In genomic region chr5:137103969-137104368, GRCm38 (mm10) we compare ENCODE assay signal across 18 mouse cellular contexts. TPM values are rescaled to one million over a fixed set of nuclear protein-coding genes. Genes with fewer than 3 reads are reported as not detected.
DNase-seq lines count a peak whose midpoint lies in the region; ATAC-seq and TF ChIP-seq lines count a peak whose summit lies in the region.
"Had no signal": no experiment of that assay in that cellular context is flagged by ENCODE, and none has a peak within 500 bp of the region (broad histone marks: within the 10 kb centered on the region; RNA-seq: fewer than 3 reads in every experiment).

No protein-coding gene starts in this region.

- DNase-seq in heart, postnatal 36 days: no peak
- DNase-seq in 3T3-L1 (ENCODE audit: low read depth, low spot score): peak; percentile 59
- peak; percentile 67 for DNase-seq in MEL (ENCODE audit: low read depth, low spot score)
- no peak for DNase-seq in liver, adult 2 months (ENCODE audit: extremely low read depth, low read depth, low spot score)
- no peak for DNase-seq in retina, postnatal 1 day
- no peak for DNase-seq in gastrocnemius, adult 18-20 months (ENCODE audit: low spot score)
- no peak for DNase-seq in cerebellum, adult 18-20 months
- DNase-seq: adrenal gland, postnatal 14 days; cerebellum, adult 8-10 months; heart, adult 11 months; kidney, postnatal 10 days had no signal

- peaks cover 16% of the 10 kb centered on the region for H3K4me1 ChIP-seq in heart, embryonic 12.5 days (replicated peaks)
- H3K4me1 ChIP-seq in MEL (ENCODE audit: control insufficient read depth in 1 of 2, insufficient read depth in 2 of 2, low read length in 2 of 2): peaks cover 11 to 36% of the 10 kb centered on the region in 2 experiments; a peak in 3 of 4 replicates
- H3K4me1 ChIP-seq in liver, adult 2 months (ENCODE audit: control insufficient read depth, insufficient read depth, low read length): peaks cover 5% of the 10 kb centered on the region
- H3K4me1 ChIP-seq: forebrain, embryonic 15.5 days; midbrain, embryonic 15.5 days had no signal

- no peak for TF ChIP-seq EP300 in MEL (IDR thresholded peaks at IDR 0.05; ENCODE audit: low read depth in 1 of 2, low read length in 2 of 2)

- no peak; the same call in 1 of the 2 replicates for TF ChIP-seq RAD21 in MEL (IDR thresholded peaks at IDR 0.05; ENCODE audit: low read depth, low read length)

- H3K9me3 ChIP-seq in heart, embryonic 12.5 days (replicated peaks): peaks cover 6% of the 10 kb centered on the region; the same call in 1 of the 2 replicates
- H3K9me3 ChIP-seq in MEL (replicated peaks; ENCODE audit: insufficient read depth, low read length): no peaks in the 10 kb centered on the region
- H3K9me3 ChIP-seq: embryonic facial prominence, embryonic 10.5 days; forebrain, embryonic 15.5 days; lung, embryonic 15.5 days; midbrain, embryonic 15.5 days had no signal

- no peaks in the 10 kb centered on the region for H3K36me3 ChIP-seq in heart, embryonic 12.5 days
- peaks cover 0 to 25% of the 10 kb centered on the region in 2 experiments; a peak in 2 of 4 replicates for H3K36me3 ChIP-seq in MEL (ENCODE audit: control insufficient read depth in 1 of 2, insufficient read depth in 2 of 2, low read length in 2 of 2)
- no peaks in the 10 kb centered on the region for H3K36me3 ChIP-seq in liver, adult 2 months (ENCODE audit: control insufficient read depth, insufficient read depth, low read length)
- H3K36me3 ChIP-seq: embryonic facial prominence, embryonic 10.5 days; forebrain, embryonic 15.5 days; lung, embryonic 15.5 days; midbrain, embryonic 15.5 days had no signal

- no peak overlapping the region for H3K9ac ChIP-seq in heart, embryonic 12.5 days
- peak overlapping the region; percentile 85 for H3K9ac ChIP-seq in MEL (ENCODE audit: control insufficient read depth, low read depth, low read length, poor library complexity, severe bottlenecking)
- no peak overlapping the region for H3K9ac ChIP-seq in liver, adult 2 months (ENCODE audit: low read depth, low read length)
- H3K9ac ChIP-seq: forebrain, embryonic 15.5 days; hindbrain, embryonic 14.5 days; lung, embryonic 15.5 days; midbrain, embryonic 15.5 days had no signal

- WGBS in heart, embryonic 12.5 days: 89% methylated on average over 2 of the region's 2 CpGs
- WGBS in liver, adult 2 months: 91% methylated on average over 2 of the region's 2 CpGs

- intact Hi-C loops in heart, postnatal 36 days (cut with DNase I): no loop called here

- no peak for ATAC-seq in heart, embryonic 12.5 days (ENCODE audit: insufficient number of reproducible peaks, low FRiP score)
- ATAC-seq: forebrain, embryonic 15.5 days; midbrain, embryonic 15.5 days had no signal

- H3K27ac ChIP-seq in heart, embryonic 12.5 days (ENCODE audit: poor library complexity, severe bottlenecking): peak overlapping the region; percentile 49; the same call in 1 of the 2 replicates
- peak overlapping the region; percentile 96 for H3K27ac ChIP-seq in MEL (ENCODE audit: control insufficient read depth, low read depth, low read length)
- H3K27ac ChIP-seq in liver, adult 2 months (replicated peaks; ENCODE audit: insufficient read depth, low read depth, low read length): no peak overlapping the region
- H3K27ac ChIP-seq: embryonic facial prominence, embryonic 10.5 days; forebrain, embryonic 15.5 days; hindbrain, embryonic 14.5 days; lung, embryonic 15.5 days; midbrain, embryonic 15.5 days had no signal

- peaks cover 11% of the 10 kb centered on the region for H3K79me2 ChIP-seq in MEL (ENCODE audit: control insufficient read depth, insufficient read depth, low read length, poor library complexity)
- no peaks in the 10 kb centered on the region for H3K79me2 ChIP-seq in liver, adult 2 months (ENCODE audit: control insufficient read depth, insufficient read depth, low read length)

- H3K4me3 ChIP-seq in heart, embryonic 12.5 days: no peak overlapping the region
- no peak overlapping the region for H3K4me3 ChIP-seq in MEL (ENCODE audit: control insufficient read depth in 1 of 2, insufficient read depth in 1 of 2, low read depth in 2 of 2, low read length in 2 of 2)
- no peak overlapping the region for H3K4me3 ChIP-seq in liver, adult 2 months (ENCODE audit: insufficient read depth, low read depth, low read length)
- H3K4me3 ChIP-seq: embryonic facial prominence, embryonic 10.5 days; forebrain, embryonic 15.5 days; lung, embryonic 15.5 days; midbrain, embryonic 15.5 days had no signal

- no peaks in the 10 kb centered on the region for H3K27me3 ChIP-seq in heart, embryonic 12.5 days (replicated peaks)
- H3K27me3 ChIP-seq in MEL (ENCODE audit: control insufficient read depth in 1 of 2, insufficient read depth in 2 of 2, low read length in 2 of 2): no peaks in the 10 kb centered on the region
- no peaks in the 10 kb centered on the region for H3K27me3 ChIP-seq in liver, adult 2 months (ENCODE audit: control insufficient read depth, insufficient read depth, low read length)
- H3K27me3 ChIP-seq: forebrain, embryonic 15.5 days; lung, embryonic 15.5 days; midbrain, embryonic 15.5 days had no signal

- no peak for TF ChIP-seq POLR2A in MEL (IDR thresholded peaks at IDR 0.05; ENCODE audit: control insufficient read depth in 1 of 2, insufficient read depth in 1 of 2, low read depth in 1 of 2, low read length in 2 of 2, poor library complexity in 1 of 2)
- no peak for TF ChIP-seq POLR2A in liver, adult 2 months (IDR thresholded peaks at IDR 0.05; ENCODE audit: extremely low read depth, insufficient read depth, low read length)

- no peak overlapping the region for H3K4me2 ChIP-seq in heart, embryonic 12.5 days
- H3K4me2 ChIP-seq: forebrain, embryonic 15.5 days; hindbrain, embryonic 14.5 days; lung, embryonic 15.5 days; midbrain, embryonic 15.5 days had no signal

- TF ChIP-seq CTCF in MEL (IDR thresholded peaks at IDR 0.05 in 2 of 3, conservative IDR thresholded peaks at IDR 0.05 in 1 of 3; ENCODE audit: control insufficient read depth in 1 of 3, insufficient read depth in 1 of 3, low read depth in 2 of 3, low read length in 3 of 3, poor library complexity in 1 of 3, severe bottlenecking in 1 of 3): peak; percentile 33 to 57 (median 46); a peak in 5 of 6 replicates
- peak; percentile 22; the same call in 1 of the 2 replicates for TF ChIP-seq CTCF in liver, adult 2 months (IDR thresholded peaks at IDR 0.05; ENCODE audit: low read depth, low read length)

TF ChIP-seq in MEL, 35 proteins besides CTCF, POLR2A, EP300 and RAD21:
- TF ChIP-seq NELFE (IDR thresholded peaks at IDR 0.05; ENCODE audit: low read depth, low read length) (no peak), SIN3A (IDR thresholded peaks at IDR 0.05; ENCODE audit: low read length) (peak; percentile 10; the same call in 1 of the 2 replicates)

RNA-seq across cellular contexts. Expression of gene Trim56, which starts 12.0 kb away (rescaled TPM):
- polyA plus RNA-seq in heart, embryonic 12.5 days (2016; fragmentation: Nextera tagmentation; extraction: Ambion mirVana): 7.0 and 7.8 TPM in 2 replicates
- 10 to 100 TPM; 19.9 to 23.0 TPM for total RNA-seq in heart, postnatal 36 days (2021)
- total RNA-seq in MEL (2012; rRNA removed): 19.7 and 21.8 TPM in 2 replicates
- polyA plus RNA-seq in MEL (2012; ENCODE audit: insufficient read depth in 1 of 2, insufficient read length in 2 of 2, low read depth in 1 of 2, low replicate concordance in 2 of 2, missing spikeins in 1 of 2): 10 to 100 TPM; 22.8 to 75.8 TPM
- 9.3 and 11.2 TPM in 2 replicates for total RNA-seq in liver, adult 2 months (2014; rRNA removed)
- polyA plus RNA-seq in liver, adult 2 months (2012; rRNA removed): 4.3 and 5.7 TPM in 2 replicates
- 1 to 10 TPM; 7.4 to 8.0 TPM for total RNA-seq in gastrocnemius, adult 18-20 months (2021)

RNA-seq across cellular contexts. Expression of gene Serpine1, which starts 31.9 kb away (rescaled TPM):
- 0.69 and 0.70 TPM in 2 replicates for polyA plus RNA-seq in heart, embryonic 12.5 days (2016; fragmentation: Nextera tagmentation; extraction: Ambion mirVana)
- total RNA-seq in heart, postnatal 36 days (2021): 10 to 100 TPM; 28.1 to 42.8 TPM
- total RNA-seq in MEL (2012; rRNA removed): 0.04 and 0.13 TPM in 2 replicates
- under 1 TPM in 1 of 2 experiments, not detected in 1; 0.11 TPM for polyA plus RNA-seq in MEL (2012; ENCODE audit: insufficient read depth in 1 of 2, insufficient read length in 2 of 2, low read depth in 1 of 2, low replicate concordance in 2 of 2, missing spikeins in 1 of 2)
- 0.83 and 1.9 TPM in 2 replicates for total RNA-seq in liver, adult 2 months (2014; rRNA removed)
- 0.12 and 0.32 TPM in 2 replicates for polyA plus RNA-seq in liver, adult 2 months (2012; rRNA removed)
- total RNA-seq in gastrocnemius, adult 18-20 months (2021): 1 to 10 TPM; 4.9 to 5.5 TPM

RNA-seq across cellular contexts. Expression of gene Muc3, which starts 45.2 kb away (rescaled TPM):
- 0.21 TPM in 1 of 2 replicates, not detected in the other for polyA plus RNA-seq in heart, embryonic 12.5 days (2016; fragmentation: Nextera tagmentation; extraction: Ambion mirVana)
- total RNA-seq in heart, postnatal 36 days (2021): not detected
- total RNA-seq in MEL (2012; rRNA removed): not detected in 2 replicates
- not detected for polyA plus RNA-seq in MEL (2012; ENCODE audit: insufficient read depth in 1 of 2, insufficient read length in 2 of 2, low read depth in 1 of 2, low replicate concordance in 2 of 2, missing spikeins in 1 of 2)
- 0.28 TPM in 1 of 2 replicates, not detected in the other for total RNA-seq in liver, adult 2 months (2014; rRNA removed)
- polyA plus RNA-seq in liver, adult 2 months (2012; rRNA removed): 0.19 and 0.37 TPM in 2 replicates
- not detected for total RNA-seq in gastrocnemius, adult 18-20 months (2021)
- total RNA-seq: adrenal gland, postnatal 14 days; left cerebral cortex, adult 8-10 months had no signal
- polyA plus RNA-seq: embryonic facial prominence, embryonic 10.5 days; forebrain, embryonic 15.5 days; hindbrain, embryonic 14.5 days; lung, embryonic 15.5 days; midbrain, embryonic 15.5 days had no signal

RNA-seq across cellular contexts. Expression of gene Ap1s1, which starts 58.0 kb away (rescaled TPM):
- 143 and 145 TPM in 2 replicates for polyA plus RNA-seq in heart, embryonic 12.5 days (2016; fragmentation: Nextera tagmentation; extraction: Ambion mirVana)
- 10 to 100 TPM; 38.8 to 41.3 TPM for total RNA-seq in heart, postnatal 36 days (2021)
- 137 and 154 TPM in 2 replicates for total RNA-seq in MEL (2012; rRNA removed)
- polyA plus RNA-seq in MEL (2012; ENCODE audit: insufficient read depth in 1 of 2, insufficient read length in 2 of 2, low read depth in 1 of 2, low replicate concordance in 2 of 2, missing spikeins in 1 of 2): 100 to 1,000 TPM; 211 to 218 TPM
- total RNA-seq in liver, adult 2 months (2014; rRNA removed): 21.5 and 23.8 TPM in 2 replicates
- 24.1 and 25.6 TPM in 2 replicates for polyA plus RNA-seq in liver, adult 2 months (2012; rRNA removed)
- total RNA-seq in gastrocnemius, adult 18-20 months (2021): 10 to 100 TPM; 14.0 to 17.1 TPM

Comparison
In these comparisons a context has a peak if more than half of its experiments do, and no peak if none do; other contexts are left out.
1. DNase-seq: peak in 3T3-L1 (single experiment) and MEL (single experiment); none in heart, postnatal 36 days (0 of 2), liver, adult 2 months (single experiment), retina, postnatal 1 day (single experiment), gastrocnemius, adult 18-20 months (single experiment) and cerebellum, adult 18-20 months (0 of 2).
2. RNA of gene Serpine1, which starts 31.9 kb away (total RNA-seq): 28.1 to 42.8 TPM in heart, postnatal 36 days; 4.9 to 5.5 TPM in gastrocnemius, adult 18-20 months, 0.83 to 1.9 TPM in liver, adult 2 months and 0.04 to 0.13 TPM in MEL; every median in the first group is over 4 times any median in the second.